Mouse (Mus musculus) myocyte (in vitro differentiated cells): ENCODE measurements around the gene Hspbp1.

Source experiments
- CEBPB ChIP-seq: IDR thresholded peaks from 2 replicates; pipeline ENCODE4 v1.6.1; 2011; ENCODE audit warnings: mild to moderate bottlenecking, moderate library complexity; ENCODE audit not compliant: poor library complexity, insufficient read depth, severe bottlenecking
- E2F4 ChIP-seq: IDR thresholded peaks from one replicate; pipeline ENCODE4 v1.6.1; 2011; ENCODE audit warnings: mild to moderate bottlenecking, control low read depth, moderate library complexity; ENCODE audit not compliant: insufficient read depth
- MAX ChIP-seq: IDR thresholded peaks from one replicate; pipeline ENCODE4 v1.6.1; 2011; ENCODE audit warnings: low read depth, mild to moderate bottlenecking, control low read depth
- MYOD1 ChIP-seq, 3 experiments: IDR thresholded peaks; one replicate each; pipeline ENCODE4 v1.6.1; 2011; ENCODE audit warnings: control low read depth in 2 of 3, low read depth in 2 of 3, mild to moderate bottlenecking in 2 of 3, moderate library complexity in 1 of 3; ENCODE audit not compliant: insufficient read length in 2 of 3, control insufficient read depth in 1 of 3
- MYOG ChIP-seq, 3 experiments: IDR thresholded peaks; one replicate each; pipeline ENCODE4 v1.6.1; 2011; ENCODE audit warnings: control low read depth in 2 of 3, low read depth in 2 of 3, mild to moderate bottlenecking in 2 of 3; ENCODE audit not compliant: insufficient read length in 2 of 3, control insufficient read depth in 1 of 3, insufficient read depth in 1 of 3
- POLR2A ChIP-seq: IDR thresholded peaks from one replicate; pipeline ENCODE4 v1.6.1; 2011; ENCODE audit warnings: low read depth, mild to moderate bottlenecking, control low read depth, moderate library complexity; ENCODE audit not compliant: insufficient read length
- POLR2AphosphoS2 ChIP-seq: IDR thresholded peaks from one replicate; pipeline ENCODE4 v1.6.1; 2011; ENCODE audit warnings: low read depth, control low read depth; ENCODE audit not compliant: insufficient read length
- REST ChIP-seq: IDR thresholded peaks from one replicate; pipeline ENCODE4 v1.6.1; 2011; ENCODE audit warnings: mild to moderate bottlenecking, control low read depth, moderate library complexity; ENCODE audit not compliant: insufficient read depth, insufficient read length
- SRF ChIP-seq: IDR thresholded peaks from one replicate; pipeline ENCODE4 v1.6.1; 2011; ENCODE audit warnings: low read depth; ENCODE audit not compliant: control insufficient read depth, insufficient read length
- TCF12 ChIP-seq: IDR thresholded peaks from one replicate; pipeline ENCODE4 v1.6.1; 2011; ENCODE audit warnings: mild to moderate bottlenecking, control low read depth; ENCODE audit not compliant: poor library complexity, insufficient read depth, severe bottlenecking
- USF1 ChIP-seq: IDR thresholded peaks from one replicate; pipeline ENCODE4 v1.6.1; 2011; ENCODE audit warnings: low read depth, mild to moderate bottlenecking, control low read depth, moderate library complexity

GRCm38 (mm10) chr7:4684203-4684602 lies 665 bp downstream of the Hspbp1 start:
- TF ChIP-seq REST (no peak), CEBPB (no peak), USF1 (no peak), POLR2A (no peak), MYOG (IDR thresholded peaks at IDR 0.05; ENCODE audit: control insufficient read depth in 1 of 3, insufficient read depth in 1 of 3, insufficient read length in 2 of 3, low read depth in 2 of 3) (no peak), MYOD1 (IDR thresholded peaks at IDR 0.05; ENCODE audit: control insufficient read depth in 1 of 3, insufficient read length in 2 of 3, low read depth in 2 of 3) (no peak), TCF12 (no peak), MAX (no peak), E2F4 (no peak), POLR2AphosphoS2 (no peak), SRF (no peak)
